Mouse (Mus musculus): ENCODE measurements around the gene Ciart. TPM values are rescaled to one million over a fixed set of nuclear protein-coding genes. Genes with fewer than 3 reads are reported as not detected.
"Not testable (repeated sequence)": the region's sequence is repeated elsewhere in the genome, so short reads cannot be mapped to it uniquely, and the experiment has no call there.

Gene Ciart
- polyA plus RNA-seq, 1 experiment from 2014 or later: 4.5 TPM

DNA sequence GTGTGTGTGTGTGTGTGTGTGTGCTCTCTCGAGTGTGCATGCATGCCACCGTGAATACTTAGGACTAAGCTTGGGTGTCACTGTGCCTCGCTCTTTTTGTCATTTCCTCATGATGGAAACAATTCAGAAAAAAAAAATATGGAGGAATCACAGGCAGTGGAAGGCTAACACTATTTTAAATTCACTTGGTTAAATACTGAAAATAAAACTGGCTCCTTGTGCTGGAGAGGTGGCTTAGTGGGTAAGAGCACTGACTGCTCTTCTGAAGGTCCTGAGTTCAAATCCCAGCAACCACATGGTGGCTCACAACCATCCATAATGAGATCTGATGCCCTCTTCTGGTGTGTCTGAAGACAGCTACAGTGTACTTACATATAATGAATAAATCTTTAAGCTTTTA lies 23.8 kb downstream of the Ciart start:
- not testable (repeated sequence) for H3K9me3 ChIP-seq (replicated peaks); H3K4me3 ChIP-seq (replicated peaks); ATAC-seq (ENCODE audit: low FRiP score); H3K4me2 ChIP-seq; H3K27me3 ChIP-seq (replicated peaks); H3K27ac ChIP-seq (replicated peaks); H3K9ac ChIP-seq (replicated peaks)
- Histone ChIP-seq H3K36me3 (peaks cover 10% of the 10 kb centered on the region), H3K4me1 (peaks cover 11% of the 10 kb centered on the region)
- 82% methylated on average over 3 of the region's 3 CpGs for WGBS

DNA sequence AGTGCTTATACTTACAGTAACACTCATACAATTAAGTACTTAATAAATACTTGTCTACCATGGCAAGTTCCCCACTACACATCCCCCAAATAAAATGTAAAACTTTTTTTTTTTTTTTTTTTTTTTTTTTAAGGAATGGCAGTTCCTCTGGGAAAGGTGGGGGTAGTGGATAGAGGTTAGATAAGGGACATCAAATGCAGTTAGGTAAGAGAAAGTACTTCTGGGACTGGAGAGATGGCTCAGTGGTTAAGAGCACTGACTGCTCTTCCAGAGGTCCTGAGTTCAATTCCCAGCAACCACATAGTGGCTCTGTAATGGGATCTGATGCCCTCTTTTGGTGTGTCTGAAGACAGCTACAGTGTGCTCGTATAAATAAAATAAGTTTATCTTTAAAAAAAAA lies 25.0 kb downstream of the Ciart start:
- H3K9me3 ChIP-seq (replicated peaks); H3K27me3 ChIP-seq (replicated peaks); H3K27ac ChIP-seq (replicated peaks); ATAC-seq (ENCODE audit: low FRiP score); H3K4me2 ChIP-seq; H3K9ac ChIP-seq (replicated peaks); H3K4me3 ChIP-seq (replicated peaks): not testable (repeated sequence)
- 88% methylated on average over 1 of the region's 1 CpGs for WGBS
- H3K4me1 ChIP-seq: peaks cover 11% of the 10 kb centered on the region
- peaks cover 16% of the 10 kb centered on the region for H3K36me3 ChIP-seq

DNA sequence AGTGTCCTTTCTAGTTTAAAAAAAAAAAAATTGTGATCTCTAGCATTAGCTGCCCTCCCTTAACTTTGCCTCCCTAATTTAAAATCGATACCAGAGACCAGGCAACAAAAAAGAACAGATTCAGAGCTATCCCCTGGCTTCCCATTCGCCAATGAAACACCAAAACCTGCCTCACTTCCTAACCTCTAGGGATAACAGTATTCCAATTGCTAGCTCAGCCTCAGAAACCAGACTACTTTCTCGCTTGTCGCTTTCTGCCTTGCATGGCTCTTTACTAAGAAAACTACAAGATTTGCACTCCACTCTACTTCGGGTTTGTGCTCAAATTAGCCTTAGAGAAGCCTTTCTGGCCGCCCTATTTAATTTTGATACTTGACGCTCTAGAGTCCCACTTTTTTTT lies 25.9 kb downstream of the Ciart start:
- no peaks in the 10 kb centered on the region for H3K9me3 ChIP-seq (replicated peaks)
- peak; percentile 40; the same call in 1 of the 2 replicates for ATAC-seq (ENCODE audit: low FRiP score)

DNA sequence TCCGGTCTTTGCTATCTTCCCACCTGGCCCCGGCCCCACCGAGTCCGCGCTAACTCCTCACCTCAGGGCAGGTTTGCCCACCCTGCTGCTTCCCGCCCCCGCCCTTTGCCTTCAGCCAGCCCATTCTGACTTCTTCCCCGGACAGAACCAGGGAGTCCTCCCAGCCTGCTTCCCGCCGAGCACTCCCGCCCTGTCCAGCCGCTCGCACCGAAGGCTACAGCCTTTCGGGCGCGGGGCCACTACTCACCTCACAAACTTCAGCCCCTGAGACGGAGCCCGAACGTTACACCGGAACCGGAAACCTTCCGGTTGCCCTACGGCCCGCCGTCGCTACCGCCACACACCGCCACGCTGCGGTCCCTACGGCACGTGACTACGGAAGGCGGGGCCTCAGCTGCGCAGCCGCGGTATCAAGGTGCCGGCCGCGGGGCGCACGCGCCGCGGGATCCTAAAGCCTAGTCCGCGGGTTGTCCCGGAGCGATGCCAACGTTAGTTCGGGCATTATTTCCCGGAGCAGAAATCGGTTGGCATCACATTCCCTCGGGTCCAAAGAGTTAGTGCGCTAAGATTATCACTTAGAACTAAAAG lies 26.5 kb downstream of the Ciart start, which contains the start of gene Prpf3:
Gene Prpf3, minus strand, starts transcription at position 384 of the 588 bp plus-strand sequence.
- peak within 1 kb of the TSS; percentile 73 for H3K27ac ChIP-seq (replicated peaks)
- peak within 1 kb of the TSS; percentile 81 for H3K4me3 ChIP-seq (replicated peaks)
- H3K27me3 ChIP-seq (replicated peaks): no peaks in the 10 kb centered on the region
- H3K9me3 ChIP-seq (replicated peaks): no peaks in the 10 kb centered on the region
- peaks cover 11% of the 10 kb centered on the region for H3K4me1 ChIP-seq
- peaks cover 27% of the 10 kb centered on the region for H3K36me3 ChIP-seq
- peak within 1 kb of the TSS; percentile 72 for H3K9ac ChIP-seq (replicated peaks)
- WGBS: under 1% methylated on average over 56 of the region's 56 CpGs
- H3K4me2 ChIP-seq: peak within 1 kb of the TSS; percentile 81
- peak; percentile 99 for ATAC-seq (ENCODE audit: low FRiP score)

More for the DNA sequence above, 25.9 kb downstream of the Ciart start:
- peak overlapping the region; percentile 72 for H3K9ac ChIP-seq (replicated peaks)
- peaks cover 22% of the 10 kb centered on the region for H3K36me3 ChIP-seq
- H3K4me3 ChIP-seq (replicated peaks): peak overlapping the region; percentile 81
- peak overlapping the region; percentile 73 for H3K27ac ChIP-seq (replicated peaks)
- H3K4me1 ChIP-seq: peaks cover 11% of the 10 kb centered on the region
- H3K4me2 ChIP-seq: peak overlapping the region; percentile 81
- H3K27me3 ChIP-seq (replicated peaks): no peaks in the 10 kb centered on the region
- WGBS: 25% methylated on average over 7 of the region's 7 CpGs

DNA sequence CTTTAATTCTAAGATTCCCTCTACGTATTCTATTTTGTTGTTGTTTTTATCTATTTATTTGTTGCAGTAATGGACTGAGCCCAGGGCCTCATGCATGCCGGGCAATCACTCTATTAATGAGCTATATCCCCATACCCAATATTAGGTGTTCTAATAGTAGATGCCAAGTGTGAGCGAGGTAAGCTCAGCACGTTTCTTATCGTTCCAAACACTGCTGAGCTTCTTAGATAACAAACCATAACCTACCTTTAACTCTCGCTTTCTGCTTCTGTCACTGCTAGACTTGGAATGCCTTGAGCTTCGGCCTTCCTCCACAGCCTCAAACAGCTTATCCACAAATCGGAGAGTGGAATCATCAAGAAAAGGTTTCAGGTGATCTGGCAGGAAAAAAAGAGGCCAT lies 30.7 kb downstream of the Ciart start:
- WGBS: 95% methylated on average over 8 of the region's 8 CpGs
- no peak overlapping the region for H3K27ac ChIP-seq (replicated peaks)
- H3K36me3 ChIP-seq: peaks cover 67% of the 10 kb centered on the region
- peaks cover 11% of the 10 kb centered on the region for H3K4me1 ChIP-seq
- ATAC-seq (ENCODE audit: low FRiP score): no peak
- no peak overlapping the region for H3K4me3 ChIP-seq (replicated peaks)
- no peaks in the 10 kb centered on the region for H3K27me3 ChIP-seq (replicated peaks)
- H3K9ac ChIP-seq (replicated peaks): no peak overlapping the region
- no peak overlapping the region for H3K4me2 ChIP-seq
- H3K9me3 ChIP-seq (replicated peaks): no peaks in the 10 kb centered on the region

DNA sequence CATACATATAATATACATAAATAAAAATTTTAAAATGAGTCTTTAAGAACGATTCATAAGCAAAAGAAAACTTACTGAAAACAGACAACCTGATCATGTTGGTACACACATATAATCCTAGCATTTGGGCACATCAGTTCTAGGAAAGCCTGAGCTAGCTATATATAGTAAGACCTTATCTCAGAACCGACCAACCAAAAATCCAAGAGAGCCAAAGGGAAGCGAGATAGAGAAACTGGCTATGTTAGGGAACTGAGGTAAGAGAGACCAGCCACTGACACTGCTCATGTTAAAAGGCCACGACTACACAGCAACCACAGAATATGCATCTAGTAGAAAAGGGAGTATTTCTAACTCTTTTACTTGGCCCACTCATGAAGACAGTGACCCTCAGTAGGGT lies 31.4 kb downstream of the Ciart start:
- H3K27ac ChIP-seq (replicated peaks): no peak overlapping the region
- H3K36me3 ChIP-seq: peaks cover 74% of the 10 kb centered on the region
- no peak overlapping the region for H3K4me2 ChIP-seq
- WGBS: 88% methylated on average over 4 of the region's 4 CpGs
- H3K9me3 ChIP-seq (replicated peaks): no peaks in the 10 kb centered on the region
- peaks cover 8% of the 10 kb centered on the region for H3K4me1 ChIP-seq
- no peak for ATAC-seq (ENCODE audit: low FRiP score)
- no peaks in the 10 kb centered on the region for H3K27me3 ChIP-seq (replicated peaks)
- no peak overlapping the region for H3K4me3 ChIP-seq (replicated peaks)
- H3K9ac ChIP-seq (replicated peaks): no peak overlapping the region

DNA sequence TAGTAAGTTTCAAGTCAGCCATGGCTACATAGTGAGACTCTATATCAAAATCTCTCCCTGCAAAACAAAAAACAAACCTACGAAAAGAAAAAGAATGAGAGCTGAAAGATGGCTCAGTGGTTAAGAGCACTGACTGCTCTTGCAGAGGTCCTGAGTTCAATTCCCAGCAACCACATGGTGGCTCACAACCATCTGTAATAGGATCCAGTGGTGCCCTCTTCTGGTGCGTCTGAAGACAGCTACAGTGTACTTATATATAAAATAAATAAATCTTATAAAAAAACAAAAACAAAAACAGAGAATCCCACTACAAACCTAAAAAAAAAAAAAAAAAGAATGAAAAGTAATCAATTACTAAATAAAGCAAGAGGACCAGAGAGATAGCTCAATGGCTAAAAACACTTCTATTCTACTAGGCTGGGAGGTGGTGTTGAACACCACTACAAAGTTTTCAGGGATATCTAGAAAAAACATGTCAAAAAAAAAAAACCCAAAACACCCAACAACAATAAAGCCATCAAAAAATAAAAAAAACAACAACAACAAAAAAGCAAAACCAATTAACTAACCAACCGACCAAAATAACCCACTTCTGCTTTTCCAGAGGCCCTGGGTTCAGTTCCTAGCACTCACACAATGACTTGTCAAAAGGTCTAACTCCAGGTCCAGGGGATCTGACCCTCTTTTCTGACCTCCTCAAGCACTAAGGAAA lies 39.4 kb downstream of the Ciart start:
- 91% methylated on average over 3 of the region's 3 CpGs for WGBS
- Histone ChIP-seq H3K4me2 (no peak overlapping the region), H3K9ac (replicated peaks) (no peak overlapping the region), H3K4me3 (replicated peaks) (no peak overlapping the region), H3K27me3 (replicated peaks) (no peaks in the 10 kb centered on the region), H3K36me3 (peaks cover 82% of the 10 kb centered on the region), H3K4me1 (no peaks in the 10 kb centered on the region), H3K27ac (replicated peaks) (no peak overlapping the region), H3K9me3 (replicated peaks) (no peaks in the 10 kb centered on the region)
- no peak for ATAC-seq (ENCODE audit: low FRiP score)

DNA sequence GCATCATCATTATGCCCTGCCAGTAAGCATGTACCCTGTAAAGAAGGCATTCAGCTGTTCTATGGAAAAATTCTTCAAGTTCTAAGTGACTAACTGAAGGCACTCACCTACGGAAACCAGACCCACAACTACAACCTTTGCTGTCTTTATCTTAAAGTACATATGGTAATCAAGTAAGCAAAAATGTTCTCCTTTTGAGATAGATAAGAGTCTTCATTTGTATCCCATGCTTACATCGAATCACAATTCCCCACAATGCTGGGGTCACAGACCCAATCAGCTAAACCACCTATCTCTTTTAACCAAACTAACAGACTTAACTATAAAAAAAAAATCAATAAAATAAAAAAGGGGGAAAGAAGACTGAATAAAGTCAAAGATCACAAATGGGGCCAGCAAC lies 42.8 kb downstream of the Ciart start:
- ATAC-seq (ENCODE audit: low FRiP score): no peak
- H3K36me3 ChIP-seq: peaks cover 76% of the 10 kb centered on the region
- WGBS: 93% methylated on average over 2 of the region's 2 CpGs
- no peak overlapping the region for H3K4me3 ChIP-seq (replicated peaks)
- no peak overlapping the region for H3K4me2 ChIP-seq
- H3K9me3 ChIP-seq (replicated peaks): no peaks in the 10 kb centered on the region
- H3K4me1 ChIP-seq: no peaks in the 10 kb centered on the region
- H3K9ac ChIP-seq (replicated peaks): no peak overlapping the region
- H3K27ac ChIP-seq (replicated peaks): no peak overlapping the region
- H3K27me3 ChIP-seq (replicated peaks): no peaks in the 10 kb centered on the region

DNA sequence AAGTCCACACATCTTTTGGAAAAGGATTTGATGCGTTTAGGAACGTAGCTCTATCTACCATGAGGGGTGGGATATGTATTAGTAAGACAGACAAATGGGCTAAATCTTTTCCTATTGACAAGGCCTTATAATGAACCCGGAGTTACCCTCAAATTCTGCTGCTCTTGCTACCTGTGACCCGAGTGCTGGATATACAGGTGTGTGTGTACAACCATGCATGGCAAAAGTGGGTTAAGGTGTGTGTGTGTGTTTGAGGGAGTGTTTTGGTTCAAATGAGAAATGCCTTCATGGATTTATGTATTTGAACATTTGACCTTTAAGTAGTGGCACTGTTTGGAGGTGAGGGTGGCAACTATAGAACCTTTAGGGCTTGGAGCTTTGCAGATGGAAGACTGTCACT lies 53.0 kb downstream of the Ciart start:
- Histone ChIP-seq H3K27me3 (replicated peaks) (no peaks in the 10 kb centered on the region), H3K9ac (replicated peaks) (no peak overlapping the region), H3K4me3 (replicated peaks) (no peak overlapping the region), H3K27ac (replicated peaks) (no peak overlapping the region), H3K9me3 (replicated peaks) (no peaks in the 10 kb centered on the region), H3K4me2 (no peak overlapping the region), H3K36me3 (peaks cover 62% of the 10 kb centered on the region), H3K4me1 (no peaks in the 10 kb centered on the region)
- WGBS: 98% methylated on average over 4 of the region's 4 CpGs
- ATAC-seq (ENCODE audit: low FRiP score): no peak

Other genes with a start within 250 kb of the Ciart start
- gene Mcl1, start 223.5 kb downstream of the Ciart start, polyA plus RNA-seq (2015; fragmentation: Nextera tagmentation; extraction: Ambion mirVana): 41.4 and 42.0 TPM in 2 replicates
- 1.3 and 1.6 TPM in 2 replicates for gene Adamtsl4, start 194.3 kb downstream of the Ciart start, polyA plus RNA-seq (2015; fragmentation: Nextera tagmentation; extraction: Ambion mirVana)
- gene Ecm1, start 142.7 kb downstream of the Ciart start, polyA plus RNA-seq (2015; fragmentation: Nextera tagmentation; extraction: Ambion mirVana): 11.6 and 11.8 TPM in 2 replicates
- gene Tars2, start 122.0 kb downstream of the Ciart start, polyA plus RNA-seq (2015; fragmentation: Nextera tagmentation; extraction: Ambion mirVana): 49.4 and 52.7 TPM in 2 replicates
- 20.3 and 22.3 TPM in 2 replicates for gene Rprd2, start 63.4 kb downstream of the Ciart start, polyA plus RNA-seq (2015; fragmentation: Nextera tagmentation; extraction: Ambion mirVana)
- 32.2 and 36.3 TPM in 2 replicates for gene Prpf3, start 26.4 kb downstream of the Ciart start, polyA plus RNA-seq (2015; fragmentation: Nextera tagmentation; extraction: Ambion mirVana)
- gene Mrps21, start 10.7 kb downstream of the Ciart start, polyA plus RNA-seq (2015; fragmentation: Nextera tagmentation; extraction: Ambion mirVana): 284 and 296 TPM in 2 replicates
- 23.8 and 25.3 TPM in 2 replicates for gene BC028528, start 9.8 kb upstream of the Ciart start, polyA plus RNA-seq (2015; fragmentation: Nextera tagmentation; extraction: Ambion mirVana)
- gene Aph1a, start 11.7 kb upstream of the Ciart start, polyA plus RNA-seq (2015; fragmentation: Nextera tagmentation; extraction: Ambion mirVana): 31.0 and 39.5 TPM in 2 replicates
- 1.3 and 1.8 TPM in 2 replicates for gene Car14, start 22.4 kb upstream of the Ciart start, polyA plus RNA-seq (2015; fragmentation: Nextera tagmentation; extraction: Ambion mirVana)
- gene Anp32e, start 47.0 kb upstream of the Ciart start, polyA plus RNA-seq (2015; fragmentation: Nextera tagmentation; extraction: Ambion mirVana): 99.6 and 157 TPM in 2 replicates
- gene Plekho1, start 113.8 kb upstream of the Ciart start, polyA plus RNA-seq (2015; fragmentation: Nextera tagmentation; extraction: Ambion mirVana): 46.7 and 48.6 TPM in 2 replicates
- 53.8 and 67.8 TPM in 2 replicates for gene Vps45, start 176.2 kb upstream of the Ciart start, polyA plus RNA-seq (2015; fragmentation: Nextera tagmentation; extraction: Ambion mirVana)
- 10.5 TPM in 2 replicates for gene Otud7b, start 222.3 kb upstream of the Ciart start, polyA plus RNA-seq (2015; fragmentation: Nextera tagmentation; extraction: Ambion mirVana)